Mouse (Mus musculus) stomach, postnatal 0 days (tissue): ENCODE results near the gene Prrc2a. TPM values are rescaled to one million over a fixed set of nuclear protein-coding genes. Genes with fewer than 3 reads are reported as not detected.

ENCODE experiments used
- ATAC-seq: fragments of 200-750 bp; cut with Nextera tagmentation; 2 replicates; pipeline ENCODE4 v1.8.0; 2017; ENCODE audit not compliant: low FRiP score, low TSS enrichment
- DNase-seq: peaks from one replicate; pipeline ENCODE4 v3.0.0-alpha.2; 2016; ENCODE audit warnings: low spot score
- H3K27ac ChIP-seq: fragments of 300-500 bp; sonication (generic); replicated peaks from 2 replicates; pipeline ENCODE4 v1.5.1; 2014; ENCODE audit warnings: mild to moderate bottlenecking, control low read depth
- H3K27me3 ChIP-seq: fragments of 300-500 bp; sonication (generic); 2 replicates; pipeline ENCODE4 v1.6.1; 2014; ENCODE audit warnings: low read length; ENCODE audit not compliant: control insufficient read depth, insufficient read depth
- H3K36me3 ChIP-seq: fragments of 300-500 bp; sonication (generic); 2 replicates; pipeline ENCODE4 v1.6.1; 2014; ENCODE audit warnings: low read length, mixed read lengths; ENCODE audit not compliant: control insufficient read depth, insufficient read depth
- H3K4me1 ChIP-seq: fragments of 300-500 bp; sonication (generic); replicated peaks from 2 replicates; pipeline ENCODE4 v1.6.1; 2014; ENCODE audit warnings: antibody characterized with exemption; ENCODE audit not compliant: control insufficient read depth, insufficient read depth
- H3K4me2 ChIP-seq: fragments of 300-500 bp; sonication (generic); replicated peaks from 2 replicates; pipeline ENCODE4 v1.6.1; 2014; ENCODE audit warnings: low read depth, mild to moderate bottlenecking, control low read depth, moderate library complexity
- H3K4me3 ChIP-seq: fragments of 300-500 bp; sonication (generic); 2 replicates; pipeline ENCODE4 v1.5.1; 2014; ENCODE audit warnings: low read depth, low read length, control low read depth
- H3K9ac ChIP-seq: fragments of 300-500 bp; sonication (generic); 2 replicates; pipeline ENCODE4 v1.6.1; 2014; ENCODE audit warnings: mild to moderate bottlenecking, low read length, control low read depth, mixed read lengths
- H3K9me3 ChIP-seq: fragments of 300-500 bp; sonication (generic); 2 replicates; pipeline ENCODE4 v1.6.1; 2016; ENCODE audit warnings: low read length; ENCODE audit not compliant: control insufficient read depth
- CTCF ChIP-seq: IDR thresholded peaks from 2 replicates; pipeline ENCODE4 v1.5.1; 2016; ENCODE audit warnings: antibody characterized with exemption, low read depth, mild to moderate bottlenecking, moderate library complexity
- EP300 ChIP-seq: optimal IDR thresholded peaks from 2 replicates; pipeline ENCODE3; 2016; ENCODE audit warnings: antibody characterized with exemption
- WGBS: fragments of 180-500 bp; shearing (Covaris S2); extraction: QIAGEN DNeasy Blood & Tissue Kit; methylation state at CpG from one replicate; pipeline ENCODE4 v1.1.7; 2014; 5-methylcytosine and 5-hydroxymethylcytosine counted together
- polyA plus RNA-seq: library from polyadenylated mRNA; unstranded; fragments of >200 nt; fragmentation: Nextera tagmentation; extraction: Ambion mirVana; gene quantifications from 2 replicates; pipeline ENCODE4 v1.2.1, GENCODE M21; 2015

The Prrc2a gene
- polyA plus RNA-seq, 1 experiment from 2014 or later, result 49.3 TPM

- 55% methylated on average over 28 of the region's 28 CpGs for WGBS
- DNase-seq, result no peak
These were observed 29.5 kb upstream of the Prrc2a start, which contains the start of gene Ltb for GRCm38 (mm10) chr17:35193881-35194843. Gene Ltb (plus strand): TSS chr17:35194439.

GRCm38 (mm10) chr17:35192924-35193323 is 28.2 kb upstream of the Prrc2a start:
- Histone ChIP-seq H3K27ac (no peak overlapping the region), H3K27me3 (no peaks in the 10 kb centered on the region), H3K4me2 (no peak overlapping the region), H3K9me3 (no peaks in the 10 kb centered on the region), H3K4me3 (no peak overlapping the region), H3K36me3 (no peaks in the 10 kb centered on the region), H3K9ac (no peak overlapping the region), H3K4me1 (no peaks in the 10 kb centered on the region)
- TF ChIP-seq CTCF (no peak), EP300 (no peak)
- 84% methylated on average over 5 of the region's 5 CpGs for WGBS
- DNase-seq (no peak), ATAC-seq (no peak)

More at GRCm38 (mm10) chr17:35193881-35194843, 29.5 kb upstream of the Prrc2a start, which contains the start of gene Ltb:
- H3K27me3 ChIP-seq, result no peaks in the 10 kb centered on the region
- H3K9me3 ChIP-seq, result no peaks in the 10 kb centered on the region
- ATAC-seq, result no peak
- no peak within 1 kb of the TSS for H3K27ac ChIP-seq
- no peaks in the 10 kb centered on the region for H3K36me3 ChIP-seq
- H3K4me2 ChIP-seq, result peak within 1 kb of the TSS; percentile 78
- TF ChIP-seq CTCF (no peak), EP300 (no peak)
- H3K4me3 ChIP-seq, result peak within 1 kb of the TSS; percentile 41
- H3K4me1 ChIP-seq, result no peaks in the 10 kb centered on the region
- no peak within 1 kb of the TSS; the same call in 1 of the 2 replicates for H3K9ac ChIP-seq

- Histone ChIP-seq H3K9ac (no peak overlapping the region), H3K4me1 (no peaks in the 10 kb centered on the region), H3K27me3 (no peaks in the 10 kb centered on the region), H3K4me3 (no peak overlapping the region), H3K4me2 (no peak overlapping the region), H3K9me3 (no peaks in the 10 kb centered on the region), H3K27ac (no peak overlapping the region), H3K36me3 (no peaks in the 10 kb centered on the region)
- TF ChIP-seq CTCF, result 0 out of 2 replicates have a peak, but pooled peaks have one; percentile 8
- no peak for TF ChIP-seq EP300
- ATAC-seq (no peak), DNase-seq (no peak)
- WGBS, result 55% methylated on average over 2 of the region's 2 CpGs
These were observed 27.0 kb upstream of the Prrc2a start for GRCm38 (mm10) chr17:35191723-35192122.

- Histone ChIP-seq H3K9me3 (no peaks in the 10 kb centered on the region), H3K4me3 (no peak overlapping the region), H3K9ac (no peak overlapping the region), H3K4me1 (no peaks in the 10 kb centered on the region), H3K36me3 (no peaks in the 10 kb centered on the region), H3K4me2 (no peak overlapping the region), H3K27ac (no peak overlapping the region), H3K27me3 (no peaks in the 10 kb centered on the region)
- ATAC-seq, result no peak
- no peak for DNase-seq
- 63% methylated on average over 4 of the region's 4 CpGs for WGBS
- TF ChIP-seq EP300 (no peak), CTCF (no peak)
These were observed 25.4 kb upstream of the Prrc2a start for GRCm38 (mm10) chr17:35190096-35190495.

GRCm38 (mm10) chr17:35189186-35189585 is 24.5 kb upstream of the Prrc2a start:
- no peak for TF ChIP-seq CTCF
- TF ChIP-seq EP300, result no peak
- Histone ChIP-seq H3K4me3 (no peak overlapping the region), H3K9me3 (no peaks in the 10 kb centered on the region), H3K4me1 (no peaks in the 10 kb centered on the region), H3K27ac (no peak overlapping the region), H3K27me3 (no peaks in the 10 kb centered on the region), H3K36me3 (no peaks in the 10 kb centered on the region), H3K9ac (no peak overlapping the region), H3K4me2 (no peak overlapping the region)
- no peak for DNase-seq
- no peak for ATAC-seq
- WGBS, result 69% methylated on average over 1 of the region's 1 CpGs
